Mouse (Mus musculus) erythroblast, adult 5-6 weeks (primary cell): ENCODE data around the gene 2010111I01Rik. TPM values are rescaled to one million over a fixed set of nuclear protein-coding genes. Genes with fewer than 3 reads are reported as not detected.
"Not testable (repeated sequence)": the region's sequence is repeated elsewhere in the genome, so short reads cannot be mapped to it uniquely, and the experiment has no call there.

ENCODE experiments used
- ATAC-seq: replicated peaks from 2 replicates; pipeline ENCODE4 v1.8.0; 2016; ENCODE audit warnings: moderate number of reproducible peaks, mild to moderate bottlenecking, moderate TSS enrichment, inconsistent platforms; ENCODE audit not compliant: poor library complexity, low FRiP score, severe bottlenecking
- total RNA-seq, 2 experiments: library from RNA; stranded (forward) in 1 of 2; stranded (reverse) in 1 of 2; fragments of 150-400 nt in 1 of 2; fragments of 200-764, 138-1000 nt in 1 of 2; gene quantifications; 2 replicates each; pipeline versions ENCODE4 v1.2.3 to v1.2.4; 2015 to 2017; ENCODE audit warnings: low replicate concordance in 2 of 2

Gene 2010111I01Rik
- total RNA-seq, 2 experiments from 2014 or later: 3.8 to 6.4 TPM

- ATAC-seq: no peak
Measured at GRCm38 (mm10) chr13:63344481-63344880, 379.8 kb downstream of the 2010111I01Rik start.

GRCm38 (mm10) chr13:63345476-63346225, 381.0 kb downstream of the 2010111I01Rik start:
- no peak for ATAC-seq

- ATAC-seq: no peak
Measured at GRCm38 (mm10) chr13:63347639-63348038, 382.9 kb downstream of the 2010111I01Rik start.

- no peak for ATAC-seq
Measured at GRCm38 (mm10) chr13:63350076-63350475, 385.4 kb downstream of the 2010111I01Rik start.

DNA sequence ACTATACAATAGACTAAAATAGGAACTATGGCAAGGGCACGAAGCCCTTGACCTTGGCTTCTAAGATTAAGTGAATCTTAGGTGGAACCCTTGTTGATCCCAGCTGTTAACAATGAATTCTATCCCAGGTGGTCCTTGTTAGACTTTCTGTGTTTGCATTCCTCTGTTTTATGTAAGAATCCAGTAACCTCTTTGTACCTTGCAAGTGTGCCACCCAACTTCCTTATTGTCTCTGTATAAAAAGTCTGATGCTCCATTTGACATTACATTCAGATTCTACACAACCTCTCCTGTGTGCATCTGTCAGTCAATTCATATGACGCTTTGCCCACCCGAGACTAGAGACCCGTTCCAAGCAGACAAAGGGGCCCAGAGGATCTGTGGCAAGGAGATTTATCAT, 388.6 kb downstream of the 2010111I01Rik start:
- ATAC-seq: not testable (repeated sequence)

DNA sequence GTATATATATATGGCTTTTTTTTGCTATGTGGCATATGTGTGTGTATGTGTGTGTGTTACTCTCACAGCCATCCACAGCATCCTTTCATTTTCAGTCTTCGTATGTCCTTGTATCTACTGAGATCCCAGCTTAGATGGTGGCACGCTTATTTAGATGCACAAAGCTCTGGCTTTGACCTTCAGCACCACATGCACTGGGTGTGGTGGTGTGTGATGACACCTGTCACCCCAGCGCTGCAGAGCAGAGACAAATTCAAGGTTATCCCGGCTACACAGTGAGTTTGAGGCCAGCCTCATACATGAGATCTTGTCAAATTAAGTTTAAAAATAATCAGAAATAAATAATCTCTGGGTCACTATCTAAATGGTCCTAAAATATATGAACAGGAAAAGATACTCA, 391.4 kb downstream of the 2010111I01Rik start:
- no peak for ATAC-seq

- ATAC-seq: peak; percentile 73
Measured at GRCm38 (mm10) chr13:63356558-63356957, 391.9 kb downstream of the 2010111I01Rik start.

DNA sequence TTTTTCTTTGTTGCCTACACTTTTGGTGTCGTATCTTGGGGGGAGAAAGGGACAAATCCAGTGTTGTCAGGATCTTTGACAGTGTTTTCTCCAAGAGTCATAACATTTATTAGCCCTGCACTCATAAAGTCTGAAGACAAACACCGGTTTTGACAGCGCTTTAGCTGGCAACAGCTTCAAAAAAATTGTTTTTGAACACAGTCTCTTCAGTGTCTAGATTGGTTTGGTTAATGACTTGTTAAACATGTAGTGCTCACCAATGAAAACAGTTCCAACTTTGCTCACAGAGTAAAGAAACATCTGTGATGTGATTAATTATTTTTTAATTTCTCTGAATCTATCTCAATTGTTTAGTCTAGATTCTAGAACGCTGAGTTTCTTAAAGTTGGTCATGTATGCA, 394.7 kb downstream of the 2010111I01Rik start:
- no peak for ATAC-seq

DNA sequence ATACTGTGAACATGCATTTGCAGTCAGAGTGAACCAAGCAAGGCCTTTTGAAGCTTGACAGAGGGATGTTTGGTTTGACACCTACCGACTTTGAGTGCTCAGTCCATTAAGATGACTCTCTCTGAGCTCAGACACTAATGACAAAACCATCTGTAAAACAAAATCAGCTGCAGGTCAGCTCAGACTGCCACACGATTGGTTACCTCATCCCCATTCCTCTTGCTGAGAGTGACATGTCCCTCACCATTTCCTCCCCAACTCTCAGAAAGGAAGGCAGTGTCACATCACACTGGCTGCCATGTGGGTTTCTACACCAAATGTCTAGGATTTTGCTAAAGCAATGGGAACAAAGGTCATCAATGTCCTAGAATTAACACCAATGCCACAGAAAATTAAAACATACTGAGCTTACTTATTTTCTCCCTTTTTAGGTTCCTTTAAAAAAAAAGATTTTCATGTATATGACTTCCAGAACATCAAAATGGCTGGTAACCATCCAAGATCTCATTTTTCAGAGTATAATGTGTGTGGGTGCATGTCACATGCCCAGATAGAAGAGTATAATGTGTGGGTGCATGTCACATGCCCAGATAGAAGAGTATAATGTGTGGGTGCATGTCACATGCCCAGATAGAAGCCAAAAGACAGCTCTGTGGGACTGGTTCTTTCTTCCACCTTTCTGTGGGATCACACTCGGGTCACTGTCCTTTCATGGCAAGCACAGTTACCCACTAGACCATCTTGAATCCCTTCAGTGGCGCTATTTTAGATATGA, 395.6 kb downstream of the 2010111I01Rik start:
- no peak for ATAC-seq

GRCm38 (mm10) chr13:63361755-63362154, 397.1 kb downstream of the 2010111I01Rik start:
- no peak for ATAC-seq

DNA sequence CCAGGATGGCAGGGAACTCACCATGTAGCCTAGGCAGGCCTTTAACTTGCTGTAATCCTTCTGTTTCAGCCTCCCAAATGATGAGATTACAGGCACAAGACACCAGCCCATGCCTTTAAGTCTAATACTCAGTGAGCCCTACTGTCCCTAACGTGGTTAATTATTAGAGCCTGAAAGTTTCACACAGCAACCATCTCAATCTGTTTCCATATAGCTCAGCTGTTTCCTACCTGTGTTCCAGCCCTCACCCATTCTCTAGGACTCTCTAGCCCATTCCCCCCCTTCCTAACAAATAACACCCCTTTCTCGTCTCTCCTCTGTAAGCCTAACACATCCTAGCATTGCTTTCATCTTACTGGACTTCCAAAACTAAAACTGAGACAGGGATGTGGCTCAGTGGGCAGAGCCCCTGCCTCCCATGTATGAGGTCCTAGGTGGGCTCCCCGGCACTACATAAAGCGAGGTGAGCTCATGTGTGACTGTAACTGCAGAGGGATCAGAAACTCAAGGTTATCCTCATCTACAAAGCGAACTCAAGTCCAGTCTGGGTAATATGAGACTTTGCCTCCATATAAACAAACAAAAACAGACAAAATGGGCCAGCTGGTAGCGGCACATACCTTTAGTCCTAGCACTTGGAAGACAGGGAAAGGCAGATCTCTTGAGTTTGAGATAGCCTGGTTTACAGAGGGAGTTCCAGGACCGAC, 408.9 kb downstream of the 2010111I01Rik start:
- ATAC-seq: no peak

Other genes with a start within 250 kb of the 2010111I01Rik start
- 4.4 and 4.8 TPM in 2 replicates for gene Platr25, start 204.2 kb upstream of the 2010111I01Rik start, total RNA-seq (2015; ENCODE audit: low replicate concordance)
- 0.60 and 10.3 TPM in 2 replicates for gene Platr25, start 204.2 kb upstream of the 2010111I01Rik start, total RNA-seq (2017; ENCODE audit: low replicate concordance)
- gene Gm5141, start 179.1 kb upstream of the 2010111I01Rik start, total RNA-seq (2015; ENCODE audit: low replicate concordance): 0.63 and 4.6 TPM in 2 replicates
- gene Gm5141, start 179.1 kb upstream of the 2010111I01Rik start, total RNA-seq (2017; ENCODE audit: low replicate concordance): 1.4 TPM in 2 replicates
- gene Fbp2, start 106.5 kb upstream of the 2010111I01Rik start, total RNA-seq (2015; ENCODE audit: low replicate concordance): not detected in 2 replicates
- not detected in 2 replicates for gene Fbp2, start 106.5 kb upstream of the 2010111I01Rik start, total RNA-seq (2017; ENCODE audit: low replicate concordance)
- gene Fbp1, start 76.6 kb upstream of the 2010111I01Rik start, total RNA-seq (2015; ENCODE audit: low replicate concordance): 7.1 TPM in 1 of 2 replicates, not detected in the other
- 0.28 and 4.9 TPM in 2 replicates for gene Fbp1, start 76.6 kb upstream of the 2010111I01Rik start, total RNA-seq (2017; ENCODE audit: low replicate concordance)